Mouse (Mus musculus): ENCODE measurements at regions not wholly inside any gene's neighbourhood (a gene's known extent, or its start where the extent isn't known, plus 50 kb on each side); places are given as distances from the start of the nearest gene placed in this dataset.
A peak's percentile ranks its signal among the peaks of the same experiment; 100 is the strongest.

GRCm38 (mm10) chr5:90049856-90050255, 166.7 kb upstream of the Adamts3 start:
- Histone ChIP-seq H3K4me2 (ENCODE audit: low read depth, low read length) (no peak overlapping the region), H3K27me3 (ENCODE audit: control insufficient read depth, insufficient read depth, low read length) (no peaks in the 10 kb centered on the region), H3K4me1 (ENCODE audit: control insufficient read depth, insufficient read depth, low read length) (no peaks in the 10 kb centered on the region), H3K9me3 (replicated peaks; ENCODE audit: control insufficient read depth, low read length) (no peaks in the 10 kb centered on the region), H3K36me3 (ENCODE audit: control insufficient read depth, insufficient read depth, low read length) (no peaks in the 10 kb centered on the region), H3K4me3 (replicated peaks; ENCODE audit: low read length) (no peak overlapping the region), H3K27ac (ENCODE audit: low read length) (no peak overlapping the region), H3K9ac (ENCODE audit: low read length) (no peak overlapping the region)
- ATAC-seq (ENCODE audit: insufficient read depth, low FRiP score): no peak
- WGBS: 85% methylated on average over 3 of the region's 3 CpGs

- Histone ChIP-seq H3K9ac (ENCODE audit: low read length) (no peak overlapping the region), H3K36me3 (ENCODE audit: control insufficient read depth, insufficient read depth, low read length) (no peaks in the 10 kb centered on the region), H3K27me3 (ENCODE audit: control insufficient read depth, insufficient read depth, low read length) (no peaks in the 10 kb centered on the region), H3K4me3 (replicated peaks; ENCODE audit: low read length) (no peak overlapping the region), H3K4me1 (ENCODE audit: control insufficient read depth, insufficient read depth, low read length) (no peaks in the 10 kb centered on the region), H3K4me2 (ENCODE audit: low read depth, low read length) (no peak overlapping the region), H3K27ac (ENCODE audit: low read length) (no peak overlapping the region), H3K9me3 (replicated peaks; ENCODE audit: control insufficient read depth, low read length) (no peaks in the 10 kb centered on the region)
- ATAC-seq (ENCODE audit: insufficient read depth, low FRiP score): no peak
- WGBS: 56% methylated on average over 4 of the region's 4 CpGs
Observed at GRCm38 (mm10) chr5:90042781-90043180, 159.6 kb upstream of the Adamts3 start.

GRCm38 (mm10) chr5:90033103-90033502, 150.0 kb upstream of the Adamts3 start:
- Histone ChIP-seq H3K9me3 (replicated peaks; ENCODE audit: control insufficient read depth, low read length) (no peaks in the 10 kb centered on the region), H3K4me2 (ENCODE audit: low read depth, low read length) (no peak overlapping the region), H3K27me3 (ENCODE audit: control insufficient read depth, insufficient read depth, low read length) (no peaks in the 10 kb centered on the region), H3K4me1 (ENCODE audit: control insufficient read depth, insufficient read depth, low read length) (no peaks in the 10 kb centered on the region), H3K36me3 (ENCODE audit: control insufficient read depth, insufficient read depth, low read length) (no peaks in the 10 kb centered on the region), H3K9ac (ENCODE audit: low read length) (no peak overlapping the region), H3K4me3 (replicated peaks; ENCODE audit: low read length) (no peak overlapping the region), H3K27ac (ENCODE audit: low read length) (no peak overlapping the region)
- no peak for ATAC-seq (ENCODE audit: insufficient read depth, low FRiP score)
- WGBS: 35% methylated on average over 5 of the region's 5 CpGs

GRCm38 (mm10) chr5:90030737-90031136, 147.6 kb upstream of the Adamts3 start:
- H3K36me3 ChIP-seq (ENCODE audit: control insufficient read depth, insufficient read depth, low read length): no peaks in the 10 kb centered on the region
- no peak for ATAC-seq (ENCODE audit: insufficient read depth, low FRiP score)
- H3K27ac ChIP-seq (ENCODE audit: low read length): no peak overlapping the region
- H3K9me3 ChIP-seq (replicated peaks; ENCODE audit: control insufficient read depth, low read length): no peaks in the 10 kb centered on the region
- 0 out of 2 replicates have a peak, but pooled peaks cover 3% of the 10 kb centered on the region for H3K4me1 ChIP-seq (ENCODE audit: control insufficient read depth, insufficient read depth, low read length)
- no peak overlapping the region for H3K4me3 ChIP-seq (replicated peaks; ENCODE audit: low read length)
- WGBS: 56% methylated on average over 2 of the region's 2 CpGs
- H3K27me3 ChIP-seq (ENCODE audit: control insufficient read depth, insufficient read depth, low read length): no peaks in the 10 kb centered on the region
- H3K9ac ChIP-seq (ENCODE audit: low read length): no peak overlapping the region
- no peak overlapping the region for H3K4me2 ChIP-seq (ENCODE audit: low read depth, low read length)

GRCm38 (mm10) chr5:90029751-90030150, 146.6 kb upstream of the Adamts3 start:
- ATAC-seq (ENCODE audit: insufficient read depth, low FRiP score): no peak
- no peaks in the 10 kb centered on the region for H3K36me3 ChIP-seq (ENCODE audit: control insufficient read depth, insufficient read depth, low read length)
- H3K4me1 ChIP-seq (ENCODE audit: control insufficient read depth, insufficient read depth, low read length): 0 out of 2 replicates have a peak, but pooled peaks cover 3% of the 10 kb centered on the region
- H3K4me2 ChIP-seq (ENCODE audit: low read depth, low read length): no peak overlapping the region
- H3K9ac ChIP-seq (ENCODE audit: low read length): no peak overlapping the region
- 31% methylated on average over 6 of the region's 6 CpGs for WGBS
- no peak overlapping the region for H3K4me3 ChIP-seq (replicated peaks; ENCODE audit: low read length)
- no peaks in the 10 kb centered on the region for H3K27me3 ChIP-seq (ENCODE audit: control insufficient read depth, insufficient read depth, low read length)
- H3K27ac ChIP-seq (ENCODE audit: low read length): no peak overlapping the region
- H3K9me3 ChIP-seq (replicated peaks; ENCODE audit: control insufficient read depth, low read length): no peaks in the 10 kb centered on the region

DNA sequence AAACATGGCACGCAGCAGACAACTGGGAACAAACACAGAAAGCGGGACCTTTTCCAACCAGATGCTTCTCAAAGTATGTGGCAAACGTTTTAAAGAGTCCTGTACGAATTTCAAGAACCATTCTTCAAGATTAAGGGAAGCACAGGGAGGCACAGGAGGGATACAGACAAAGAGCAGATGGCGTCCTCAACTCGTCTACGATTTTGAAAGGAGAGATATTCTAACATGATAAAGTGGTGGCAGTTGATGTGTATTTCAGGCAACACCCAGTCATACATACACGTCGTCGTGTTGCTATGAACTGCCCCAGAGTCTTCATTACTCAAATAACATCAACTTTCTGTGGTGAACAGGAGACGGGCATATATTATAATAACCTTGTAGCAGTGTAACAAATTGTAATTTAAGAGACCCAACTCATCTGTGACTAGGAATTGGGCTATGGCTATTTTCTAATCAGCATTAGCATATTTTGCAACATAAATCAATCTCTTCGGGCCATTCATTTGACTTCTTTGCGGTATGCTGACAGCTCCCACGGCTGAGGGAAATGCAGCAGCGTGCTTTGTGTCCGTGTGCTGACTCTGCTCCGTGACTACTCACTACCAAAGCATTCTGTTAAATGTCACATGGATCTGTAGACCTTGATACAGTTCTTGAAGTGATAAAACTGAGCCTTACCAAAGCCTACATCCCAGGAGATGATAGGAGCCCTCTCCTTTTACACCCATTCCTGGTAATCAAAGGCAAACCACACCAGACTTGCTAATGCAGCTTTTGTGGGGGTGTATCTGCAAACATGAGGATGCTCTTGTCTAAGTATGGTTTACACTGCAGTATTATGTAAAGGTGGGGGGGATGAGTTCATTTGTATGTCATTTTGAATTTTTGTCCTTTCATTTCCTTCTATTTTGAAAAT, 144.0 kb upstream of the Adamts3 start:
- ATAC-seq (ENCODE audit: insufficient read depth, low FRiP score): no peak
- Histone ChIP-seq H3K9me3 (replicated peaks; ENCODE audit: control insufficient read depth, low read length) (no peaks in the 10 kb centered on the region), H3K4me3 (replicated peaks; ENCODE audit: low read length) (no peak overlapping the region), H3K27ac (ENCODE audit: low read length) (no peak overlapping the region), H3K36me3 (ENCODE audit: control insufficient read depth, insufficient read depth, low read length) (no peaks in the 10 kb centered on the region), H3K9ac (ENCODE audit: low read length) (no peak overlapping the region), H3K27me3 (ENCODE audit: control insufficient read depth, insufficient read depth, low read length) (no peaks in the 10 kb centered on the region), H3K4me2 (ENCODE audit: low read depth, low read length) (no peak overlapping the region), H3K4me1 (ENCODE audit: control insufficient read depth, insufficient read depth, low read length) (0 out of 2 replicates have a peak, but pooled peaks cover 3% of the 10 kb centered on the region)
- 41% methylated on average over 17 of the region's 17 CpGs for WGBS

- no peak for ATAC-seq (ENCODE audit: insufficient read depth, low FRiP score)
- H3K4me1 ChIP-seq (ENCODE audit: control insufficient read depth, insufficient read depth, low read length): no peaks in the 10 kb centered on the region
- no peak overlapping the region for H3K4me3 ChIP-seq (replicated peaks; ENCODE audit: low read length)
- H3K27ac ChIP-seq (ENCODE audit: low read length): no peak overlapping the region
- H3K4me2 ChIP-seq (ENCODE audit: low read depth, low read length): no peak overlapping the region
- 71% methylated on average over 1 of the region's 1 CpGs for WGBS
- no peak overlapping the region for H3K9ac ChIP-seq (ENCODE audit: low read length)
- H3K27me3 ChIP-seq (ENCODE audit: control insufficient read depth, insufficient read depth, low read length): no peaks in the 10 kb centered on the region
- no peaks in the 10 kb centered on the region for H3K9me3 ChIP-seq (replicated peaks; ENCODE audit: control insufficient read depth, low read length)
- no peaks in the 10 kb centered on the region for H3K36me3 ChIP-seq (ENCODE audit: control insufficient read depth, insufficient read depth, low read length)
Observed at GRCm38 (mm10) chr5:90021447-90021846, 138.3 kb upstream of the Adamts3 start.

- 0 out of 2 replicates have a peak overlapping the region, but pooled peaks have one; percentile 12 for H3K4me2 ChIP-seq (ENCODE audit: low read depth, low read length)
Observed at GRCm38 (mm10) chr5:90000758-90001157, 117.6 kb upstream of the Adamts3 start.

DNA sequence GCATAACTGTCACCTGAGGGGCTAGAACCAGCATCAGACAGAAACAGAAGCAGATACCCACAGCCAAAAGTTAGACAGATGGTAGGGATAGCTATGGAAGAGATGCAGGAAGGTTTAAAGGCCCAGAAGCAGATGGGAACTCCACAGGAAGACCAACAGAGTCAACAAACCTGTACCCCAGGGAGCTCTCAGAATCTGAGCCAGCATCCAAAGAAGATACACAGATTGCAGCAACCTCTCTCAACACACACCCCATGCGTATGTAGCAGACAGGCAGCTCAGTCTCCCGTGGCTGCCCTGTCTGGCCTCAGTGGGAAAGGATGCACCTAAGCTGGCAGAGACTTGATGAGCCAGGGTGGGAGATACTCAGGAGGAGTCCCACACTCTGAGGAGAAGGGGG, 108.4 kb upstream of the Adamts3 start:
- ATAC-seq (ENCODE audit: insufficient read depth, low FRiP score): no peak
- H3K9ac ChIP-seq (ENCODE audit: low read length): no peak overlapping the region
- WGBS: 68% methylated on average over 2 of the region's 2 CpGs
- no peaks in the 10 kb centered on the region for H3K4me1 ChIP-seq (ENCODE audit: control insufficient read depth, insufficient read depth, low read length)
- no peak overlapping the region for H3K27ac ChIP-seq (ENCODE audit: low read length)
- no peaks in the 10 kb centered on the region for H3K9me3 ChIP-seq (replicated peaks; ENCODE audit: control insufficient read depth, low read length)
- H3K27me3 ChIP-seq (ENCODE audit: control insufficient read depth, insufficient read depth, low read length): no peaks in the 10 kb centered on the region
- no peaks in the 10 kb centered on the region for H3K36me3 ChIP-seq (ENCODE audit: control insufficient read depth, insufficient read depth, low read length)
- no peak overlapping the region for H3K4me2 ChIP-seq (ENCODE audit: low read depth, low read length)
- no peak overlapping the region for H3K4me3 ChIP-seq (replicated peaks; ENCODE audit: low read length)

More at GRCm38 (mm10) chr5:90000758-90001157, 117.6 kb upstream of the Adamts3 start:
- Histone ChIP-seq H3K4me3 (replicated peaks; ENCODE audit: low read length) (no peak overlapping the region), H3K9ac (ENCODE audit: low read length) (no peak overlapping the region), H3K4me1 (ENCODE audit: control insufficient read depth, insufficient read depth, low read length) (peaks cover 3% of the 10 kb centered on the region; the same call in 1 of the 2 replicates), H3K27ac (ENCODE audit: low read length) (peak overlapping the region; percentile 69; the same call in 1 of the 2 replicates), H3K36me3 (ENCODE audit: control insufficient read depth, insufficient read depth, low read length) (no peaks in the 10 kb centered on the region), H3K9me3 (replicated peaks; ENCODE audit: control insufficient read depth, low read length) (no peaks in the 10 kb centered on the region), H3K27me3 (ENCODE audit: control insufficient read depth, insufficient read depth, low read length) (no peaks in the 10 kb centered on the region)
- WGBS: 48% methylated on average over 6 of the region's 6 CpGs
- no peak for ATAC-seq (ENCODE audit: insufficient read depth, low FRiP score)
